Mouse (Mus musculus) olfactory bulb, adult 2 months (tissue): ENCODE data around the gene Fam83d.

Source experiments
- CTCF ChIP-seq: fragments of 200-500 bp; IDR thresholded peaks from 2 replicates; pipeline ENCODE4 v1.5.1; 2012; ENCODE audit warnings: low read depth, mild to moderate bottlenecking, low read length, moderate library complexity; ENCODE audit not compliant: insufficient read depth
- POLR2A ChIP-seq: fragments of 200-500 bp; IDR thresholded peaks from 2 replicates; pipeline ENCODE4 v1.6.1; 2012; ENCODE audit warnings: mild to moderate bottlenecking, low read depth, low read length, moderate library complexity; ENCODE audit not compliant: insufficient read depth

DNA sequence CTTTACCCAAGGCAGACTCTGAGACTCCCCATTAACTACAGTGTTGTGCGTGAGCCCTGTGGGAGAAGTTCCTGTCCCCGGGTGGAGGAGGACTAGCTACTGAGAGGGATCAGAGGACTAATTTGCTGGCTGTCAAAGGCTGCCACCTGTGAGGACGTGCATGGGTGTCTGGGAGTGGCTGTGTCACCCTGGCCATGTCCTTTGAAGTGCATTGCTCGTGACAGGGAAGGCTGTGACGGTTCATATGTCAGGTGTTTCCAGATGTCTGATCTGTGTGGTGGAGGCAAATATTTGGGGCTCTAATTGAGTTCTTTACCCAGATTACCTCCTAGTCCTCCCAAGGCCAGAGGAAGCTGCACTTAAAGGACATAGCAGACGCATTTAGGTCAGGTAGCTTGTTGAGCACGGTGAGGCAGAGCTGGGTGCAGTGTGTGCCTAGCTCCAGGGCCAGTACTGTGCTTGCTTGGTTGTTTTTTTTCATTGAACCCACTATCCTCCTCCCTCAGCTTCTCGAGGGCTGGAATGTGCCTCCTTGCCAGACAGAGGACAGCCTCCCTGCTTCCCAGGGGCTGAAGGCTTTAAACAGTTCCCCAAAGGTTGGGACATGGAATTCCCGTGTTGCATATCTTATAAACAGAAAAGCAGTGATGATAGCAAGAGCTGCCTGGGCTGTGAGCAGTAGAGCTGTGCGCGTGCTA lies 3.3 kb downstream of the Fam83d start:
- TF ChIP-seq CTCF, result no peak
- no peak for TF ChIP-seq POLR2A
